Mouse (Mus musculus) adrenal gland, postnatal 36 days (tissue): ENCODE measurements at regions not wholly inside any gene's neighbourhood (a gene's known extent, or its start where the extent isn't known, plus 50 kb on each side); places are given as distances from the start of the nearest gene placed in this dataset.

Experiments used
- DNase-seq, 2 experiments: peaks; one replicate each; pipeline ENCODE4 v3.0.0; 2021; ENCODE audit warnings: mixed read lengths in 1 of 2

- no peak for DNase-seq
Observed at GRCm38 (mm10) chr10:100685748-100686147, 95.5 kb downstream of the 1700017N19Rik start.

GRCm38 (mm10) chr10:100695944-100696343 lies 105.7 kb downstream of the 1700017N19Rik start:
- no peak for DNase-seq

- DNase-seq = no peak
Observed at GRCm38 (mm10) chr10:100699206-100699605, 108.9 kb downstream of the 1700017N19Rik start.

GRCm38 (mm10) chr10:100700281-100701205 lies 110.3 kb downstream of the 1700017N19Rik start:
- no peak for DNase-seq

- DNase-seq = no peak
Observed at GRCm38 (mm10) chr10:100701938-100702337, 111.7 kb downstream of the 1700017N19Rik start.

- no peak for DNase-seq
Observed at GRCm38 (mm10) chr10:100716084-100716667, 125.9 kb downstream of the 1700017N19Rik start.

GRCm38 (mm10) chr10:100718574-100718973 lies 128.3 kb downstream of the 1700017N19Rik start:
- no peak for DNase-seq

- no peak for DNase-seq
Observed at GRCm38 (mm10) chr10:100741269-100741668, 151.0 kb downstream of the 1700017N19Rik start.

- peak; percentile 36 to 54 for DNase-seq
Observed at GRCm38 (mm10) chr10:100742065-100742464, 151.8 kb downstream of the 1700017N19Rik start.

GRCm38 (mm10) chr10:100746151-100746550 lies 155.9 kb downstream of the 1700017N19Rik start:
- DNase-seq = no peak

GRCm38 (mm10) chr10:100754957-100755356 lies 164.7 kb downstream of the 1700017N19Rik start:
- no peak for DNase-seq

GRCm38 (mm10) chr10:100774252-100774651 lies 184.0 kb downstream of the 1700017N19Rik start:
- no peak for DNase-seq

- DNase-seq = no peak
Observed at GRCm38 (mm10) chr10:100792166-100792565, 201.9 kb downstream of the 1700017N19Rik start.

- no peak for DNase-seq
Observed at GRCm38 (mm10) chr10:100792569-100792968, 202.3 kb downstream of the 1700017N19Rik start.

GRCm38 (mm10) chr10:100795215-100795972 lies 205.1 kb downstream of the 1700017N19Rik start:
- no peak for DNase-seq

GRCm38 (mm10) chr10:100811639-100812038 lies 221.4 kb downstream of the 1700017N19Rik start:
- DNase-seq = no peak

- DNase-seq = no peak
Observed at GRCm38 (mm10) chr10:100834794-100835193, 244.5 kb downstream of the 1700017N19Rik start.

- DNase-seq = no peak
Observed at GRCm38 (mm10) chr10:100853213-100853612, 262.9 kb downstream of the 1700017N19Rik start.

- no peak for DNase-seq
Observed at GRCm38 (mm10) chr10:100856509-100856908, 266.2 kb downstream of the 1700017N19Rik start.

- DNase-seq = no peak
Observed at GRCm38 (mm10) chr10:100865501-100866181, 275.4 kb downstream of the 1700017N19Rik start.

- DNase-seq = peak in 1 of 2 experiments; percentile 0
Observed at GRCm38 (mm10) chr10:100868360-100868916, 278.2 kb downstream of the 1700017N19Rik start.

- no peak for DNase-seq
Observed at GRCm38 (mm10) chr10:100882584-100882983, 292.3 kb downstream of the 1700017N19Rik start.
